Mouse (Mus musculus) neural tube, embryonic 15.5 days (tissue): ENCODE measurements around the gene Capn8. TPM values are rescaled to one million over a fixed set of nuclear protein-coding genes. Genes with fewer than 3 reads are reported as not detected.

Experiments
- ATAC-seq: fragments of 200-750 bp; cut with Nextera tagmentation; 2 replicates; pipeline ENCODE4 v1.8.0; 2017; ENCODE audit warnings: mild to moderate bottlenecking, moderate TSS enrichment, moderate library complexity; ENCODE audit not compliant: low FRiP score
- H3K27ac ChIP-seq: fragments of 300-500 bp; sonication (generic); replicated peaks from 2 replicates; pipeline ENCODE4 v1.5.1; 2015; ENCODE audit warnings: mild to moderate bottlenecking, inconsistent platforms
- H3K27me3 ChIP-seq: fragments of 300-500 bp; sonication (generic); replicated peaks from 2 replicates; pipeline ENCODE4 v1.6.1; 2015; ENCODE audit warnings: inconsistent platforms
- H3K36me3 ChIP-seq: fragments of 300-500 bp; sonication (generic); 2 replicates; pipeline ENCODE4 v1.6.1; 2015; ENCODE audit warnings: inconsistent platforms
- H3K4me1 ChIP-seq: fragments of 300-500 bp; sonication (generic); 2 replicates; pipeline ENCODE4 v1.6.1; 2015; ENCODE audit warnings: inconsistent platforms
- H3K4me2 ChIP-seq: fragments of 300-500 bp; sonication (generic); 2 replicates; pipeline ENCODE4 v1.6.1; 2015; ENCODE audit warnings: inconsistent platforms, mild to moderate bottlenecking, moderate library complexity
- H3K4me3 ChIP-seq: fragments of 300-500 bp; sonication (generic); replicated peaks from 2 replicates; pipeline ENCODE4 v1.5.1; 2015; ENCODE audit warnings: mild to moderate bottlenecking, inconsistent platforms
- H3K9ac ChIP-seq: fragments of 300-500 bp; sonication (generic); replicated peaks from 2 replicates; pipeline ENCODE4 v1.6.1; 2015; ENCODE audit warnings: mild to moderate bottlenecking, inconsistent platforms
- H3K9me3 ChIP-seq: fragments of 300-500 bp; sonication (generic); replicated peaks from 2 replicates; pipeline ENCODE4 v1.6.1; 2016; ENCODE audit warnings: inconsistent platforms
- WGBS: fragments of 180-500 bp; shearing (Covaris S2); methylation state at CpG from one replicate; pipeline ENCODE4 v1.1.7; 2015; ENCODE audit warnings: mixed read lengths; 5-methylcytosine and 5-hydroxymethylcytosine counted together
- polyA plus RNA-seq: library from polyadenylated mRNA; unstranded; fragments of >200 nt; fragmentation: Nextera tagmentation; extraction: Ambion mirVana; gene quantifications from 2 replicates; pipeline ENCODE4 v1.2.1, GENCODE M21; 2015

Capn8 gene
- polyA plus RNA-seq, 1 experiment from 2014 or later: 0.08 TPM

GRCm38 (mm10) chr1:182525601-182526000 is 39.2 kb upstream of the Capn8 start:
- Histone ChIP-seq H3K27me3 (0 out of 2 replicates have a peak, but pooled peaks cover 3% of the 10 kb centered on the region), H3K9me3 (no peaks in the 10 kb centered on the region), H3K27ac (no peak overlapping the region), H3K4me2 (no peak overlapping the region), H3K4me1 (peaks cover 12% of the 10 kb centered on the region), H3K9ac (no peak overlapping the region), H3K36me3 (no peaks in the 10 kb centered on the region), H3K4me3 (no peak overlapping the region)
- ATAC-seq: no peak
- WGBS: 90% methylated on average over 3 of the region's 3 CpGs

- no peak for ATAC-seq
- no peaks in the 10 kb centered on the region for H3K9me3 ChIP-seq
- 47% methylated on average over 13 of the region's 13 CpGs for WGBS
- H3K9ac ChIP-seq: no peak overlapping the region
- H3K27ac ChIP-seq: no peak overlapping the region
- H3K27me3 ChIP-seq: 0 out of 2 replicates have a peak, but pooled peaks cover 3% of the 10 kb centered on the region
- H3K36me3 ChIP-seq: no peaks in the 10 kb centered on the region
- 0 out of 2 replicates have a peak overlapping the region, but pooled peaks have one; percentile 2 for H3K4me2 ChIP-seq
- H3K4me3 ChIP-seq: no peak overlapping the region
- peaks cover 12% of the 10 kb centered on the region for H3K4me1 ChIP-seq
Observed at GRCm38 (mm10) chr1:182527261-182527766, 37.5 kb upstream of the Capn8 start.

- peaks cover 12% of the 10 kb centered on the region for H3K4me1 ChIP-seq
- H3K9me3 ChIP-seq: no peaks in the 10 kb centered on the region
- H3K4me2 ChIP-seq: peak overlapping the region; percentile 43
- no peaks in the 10 kb centered on the region for H3K36me3 ChIP-seq
- no peak overlapping the region for H3K4me3 ChIP-seq
- H3K9ac ChIP-seq: 0 out of 2 replicates have a peak overlapping the region, but pooled peaks have one; percentile 5
- no peak overlapping the region for H3K27ac ChIP-seq
- ATAC-seq: no peak
- WGBS: 7% methylated on average over 19 of the region's 19 CpGs
- 0 out of 2 replicates have a peak, but pooled peaks cover 3% of the 10 kb centered on the region for H3K27me3 ChIP-seq
Observed at GRCm38 (mm10) chr1:182527921-182528858, 36.6 kb upstream of the Capn8 start.

- ATAC-seq: no peak
- Histone ChIP-seq H3K4me3 (no peak overlapping the region), H3K4me2 (no peak overlapping the region), H3K36me3 (no peaks in the 10 kb centered on the region), H3K9me3 (no peaks in the 10 kb centered on the region), H3K9ac (no peak overlapping the region), H3K27ac (no peak overlapping the region), H3K4me1 (peaks cover 2% of the 10 kb centered on the region), H3K27me3 (no peaks in the 10 kb centered on the region)
- 88% methylated on average over 3 of the region's 3 CpGs for WGBS
Observed at GRCm38 (mm10) chr1:182533583-182533982, 31.2 kb upstream of the Capn8 start.

- Histone ChIP-seq H3K4me2 (no peak overlapping the region), H3K27ac (no peak overlapping the region), H3K9ac (no peak overlapping the region), H3K4me3 (no peak overlapping the region), H3K27me3 (no peaks in the 10 kb centered on the region), H3K4me1 (peaks cover 5% of the 10 kb centered on the region), H3K9me3 (no peaks in the 10 kb centered on the region), H3K36me3 (no peaks in the 10 kb centered on the region)
- WGBS: 61% methylated on average over 3 of the region's 3 CpGs
- ATAC-seq: no peak
Observed at GRCm38 (mm10) chr1:182535080-182535481, 29.7 kb upstream of the Capn8 start.

- H3K9me3 ChIP-seq: no peaks in the 10 kb centered on the region
- peak overlapping the region; percentile 43 for H3K4me3 ChIP-seq
- peak overlapping the region; percentile 83 for H3K27ac ChIP-seq
- H3K36me3 ChIP-seq: no peaks in the 10 kb centered on the region
- WGBS: 19% methylated on average over 9 of the region's 9 CpGs
- peaks cover 5% of the 10 kb centered on the region for H3K4me1 ChIP-seq
- ATAC-seq: peak; percentile 89
- peak overlapping the region; percentile 70 for H3K4me2 ChIP-seq
- peak overlapping the region; percentile 54 for H3K9ac ChIP-seq
- 0 out of 2 replicates have a peak, but pooled peaks cover 5% of the 10 kb centered on the region for H3K27me3 ChIP-seq
Observed at GRCm38 (mm10) chr1:182539023-182539940, 25.5 kb upstream of the Capn8 start.

- Histone ChIP-seq H3K27ac (no peak overlapping the region), H3K4me3 (no peak overlapping the region), H3K4me2 (no peak overlapping the region), H3K9me3 (no peaks in the 10 kb centered on the region), H3K9ac (no peak overlapping the region), H3K4me1 (peaks cover 5% of the 10 kb centered on the region), H3K36me3 (no peaks in the 10 kb centered on the region), H3K27me3 (0 out of 2 replicates have a peak, but pooled peaks cover 5% of the 10 kb centered on the region)
- no peak for ATAC-seq
- 76% methylated on average over 5 of the region's 5 CpGs for WGBS
Observed at GRCm38 (mm10) chr1:182542110-182542509, 22.7 kb upstream of the Capn8 start.

GRCm38 (mm10) chr1:182543136-182543535 is 21.7 kb upstream of the Capn8 start:
- Histone ChIP-seq H3K27me3 (0 out of 2 replicates have a peak, but pooled peaks cover 5% of the 10 kb centered on the region), H3K9me3 (no peaks in the 10 kb centered on the region), H3K4me2 (no peak overlapping the region), H3K4me3 (no peak overlapping the region), H3K9ac (no peak overlapping the region), H3K4me1 (peaks cover 5% of the 10 kb centered on the region), H3K27ac (no peak overlapping the region), H3K36me3 (no peaks in the 10 kb centered on the region)
- WGBS: 85% methylated on average over 8 of the region's 8 CpGs
- ATAC-seq: no peak

GRCm38 (mm10) chr1:182543906-182544305 is 20.9 kb upstream of the Capn8 start:
- 0 out of 2 replicates have a peak, but pooled peaks cover 5% of the 10 kb centered on the region for H3K27me3 ChIP-seq
- no peak overlapping the region for H3K9ac ChIP-seq
- H3K9me3 ChIP-seq: no peaks in the 10 kb centered on the region
- 77% methylated on average over 1 of the region's 1 CpGs for WGBS
- peaks cover 4% of the 10 kb centered on the region for H3K4me1 ChIP-seq
- no peaks in the 10 kb centered on the region for H3K36me3 ChIP-seq
- no peak for ATAC-seq
- H3K4me2 ChIP-seq: no peak overlapping the region
- H3K27ac ChIP-seq: no peak overlapping the region
- H3K4me3 ChIP-seq: no peak overlapping the region

GRCm38 (mm10) chr1:182550761-182551160 is 14.0 kb upstream of the Capn8 start:
- ATAC-seq: no peak

More at GRCm38 (mm10) chr1:182550761-182551160, 14.0 kb upstream of the Capn8 start:
- Histone ChIP-seq H3K4me3 (no peak overlapping the region), H3K9me3 (no peaks in the 10 kb centered on the region), H3K36me3 (no peaks in the 10 kb centered on the region), H3K27ac (no peak overlapping the region), H3K4me1 (no peaks in the 10 kb centered on the region), H3K9ac (no peak overlapping the region), H3K27me3 (no peaks in the 10 kb centered on the region), H3K4me2 (no peak overlapping the region)
- WGBS: 70% methylated on average over 8 of the region's 8 CpGs
